14 mouse cellular contexts compared by ENCODE assay signal in the genomic region with DNA sequence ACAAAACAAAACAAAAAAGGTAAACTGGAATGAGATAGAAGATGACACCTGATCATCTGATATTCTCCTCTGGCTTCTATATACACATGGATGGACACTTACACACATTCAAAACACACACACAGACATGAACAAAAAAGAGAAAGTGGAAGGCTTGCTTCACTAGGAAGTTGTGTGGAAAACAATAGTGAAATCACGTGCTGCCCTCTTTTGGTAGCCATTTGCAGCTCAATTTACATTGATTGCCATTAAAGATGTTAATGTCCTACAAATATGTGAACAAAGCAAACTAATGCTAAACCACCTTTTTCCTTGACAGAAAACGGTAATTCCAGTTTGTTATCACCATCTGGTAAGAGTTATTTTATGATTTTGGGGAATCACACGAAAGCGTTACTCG. TPM values are rescaled to one million over a fixed set of nuclear protein-coding genes. Genes with fewer than 3 reads are reported as not detected.
DNase-seq lines count a peak whose midpoint lies in the region; ATAC-seq and TF ChIP-seq lines count a peak whose summit lies in the region.
"Had no signal": no experiment of that assay in that cellular context is flagged by ENCODE, and none has a peak within 500 bp of the region (broad histone marks: within the 10 kb centered on the region; RNA-seq: fewer than 3 reads in every experiment).

No protein-coding gene starts in this region.

- intact Hi-C loops in heart, postnatal 14 days (cut with DNase I): no loop called here

- 79% methylated on average over 5 of the region's 5 CpGs for WGBS in heart, embryonic 10.5 days
- WGBS in lung, embryonic 14.5 days: 68% methylated on average over 5 of the region's 5 CpGs

- H3K9ac ChIP-seq in lung, embryonic 14.5 days: no peak overlapping the region
- H3K9ac ChIP-seq: embryonic facial prominence, embryonic 12.5 days; neural tube, embryonic 12.5 days had no signal

- H3K4me1 ChIP-seq in heart, embryonic 10.5 days: no peaks in the 10 kb centered on the region
- no peaks in the 10 kb centered on the region for H3K4me1 ChIP-seq in lung, embryonic 14.5 days (ENCODE audit: insufficient read depth)
- H3K4me1 ChIP-seq: embryonic facial prominence, embryonic 12.5 days; neural tube, embryonic 12.5 days had no signal

- H3K27me3 ChIP-seq in heart, embryonic 10.5 days (ENCODE audit: insufficient read depth, poor library complexity, severe bottlenecking): 0 out of 2 replicates have a peak, but pooled peaks cover 4% of the 10 kb centered on the region
- H3K27me3 ChIP-seq in lung, embryonic 14.5 days (ENCODE audit: insufficient read depth, low read length): no peaks in the 10 kb centered on the region
- H3K27me3 ChIP-seq: neural tube, embryonic 12.5 days had no signal

- H3K9me3 ChIP-seq in heart, embryonic 10.5 days: no peaks in the 10 kb centered on the region
- no peaks in the 10 kb centered on the region for H3K9me3 ChIP-seq in lung, embryonic 14.5 days (ENCODE audit: low read depth, low read length)
- H3K9me3 ChIP-seq: embryonic facial prominence, embryonic 12.5 days; neural tube, embryonic 12.5 days had no signal

- no peak overlapping the region for H3K27ac ChIP-seq in heart, embryonic 10.5 days
- no peak overlapping the region for H3K27ac ChIP-seq in lung, embryonic 14.5 days (ENCODE audit: low read depth)
- H3K27ac ChIP-seq: embryonic facial prominence, embryonic 12.5 days; neural tube, embryonic 12.5 days had no signal

- no peak overlapping the region for H3K4me3 ChIP-seq in heart, embryonic 10.5 days
- no peak overlapping the region for H3K4me3 ChIP-seq in lung, embryonic 14.5 days (ENCODE audit: low read depth, low read length)
- H3K4me3 ChIP-seq: embryonic facial prominence, embryonic 12.5 days; neural tube, embryonic 12.5 days had no signal

- peak; percentile 31; the same call in 1 of the 2 replicates for TF ChIP-seq CTCF in lung, embryonic 14.5 days (IDR thresholded peaks at IDR 0.05; ENCODE audit: low read depth)

- no peak for ATAC-seq in lung, embryonic 14.5 days (ENCODE audit: insufficient read depth)
- ATAC-seq: inflammation-experienced regulatory T-cells, adult 6 months had no signal

- DNase-seq in heart, postnatal 14 days: peak; percentile 1 to 10
- DNase-seq in heart, embryonic 10.5 days (ENCODE audit: low spot score): no peak
- peak; percentile 57 for DNase-seq in lung, embryonic 14.5 days
- no peak for DNase-seq in lung, postnatal 4 days
- peak; percentile 2 for DNase-seq in ES-CJ7 (ENCODE audit: low read depth, low spot score)
- DNase-seq in brain, adult 2 months (ENCODE audit: low read depth, low spot score): peak; percentile 7
- DNase-seq in testis, postnatal 10 days (ENCODE audit: low spot score): no peak
- no peak for DNase-seq in right cerebral cortex, postnatal 10 days (ENCODE audit: low spot score in 2 of 2)
- DNase-seq: cerebellum, adult 8-10 months; layer of hippocampus, postnatal 36 days; right cerebral cortex, postnatal 25 days had no signal

- no peak overlapping the region for H3K4me2 ChIP-seq in lung, embryonic 14.5 days
- H3K4me2 ChIP-seq: embryonic facial prominence, embryonic 12.5 days; neural tube, embryonic 12.5 days had no signal

- H3K36me3 ChIP-seq in heart, embryonic 10.5 days: no peaks in the 10 kb centered on the region
- no peaks in the 10 kb centered on the region for H3K36me3 ChIP-seq in lung, embryonic 14.5 days (ENCODE audit: insufficient read depth)
- H3K36me3 ChIP-seq: embryonic facial prominence, embryonic 12.5 days; neural tube, embryonic 12.5 days had no signal

RNA-seq across cellular contexts. Expression of gene Phka2, which starts 46.3 kb away (rescaled TPM):
- total RNA-seq in heart, postnatal 14 days (2021): 10 to 100 TPM; 11.7 to 16.4 TPM
- 16.3 and 26.4 TPM in 2 replicates for polyA plus RNA-seq in heart, embryonic 10.5 days (2016; fragmentation: Nextera tagmentation; extraction: Ambion mirVana)
- polyA plus RNA-seq in lung, embryonic 14.5 days (2014; fragmentation: Nextera tagmentation; extraction: Ambion mirVana): 15.1 and 15.6 TPM in 2 replicates

Comparison
In these comparisons a context has a peak if more than half of its experiments do, and no peak if none do; other contexts are left out.
1. DNase-seq: peak in heart, postnatal 14 days (2 of 2), lung, embryonic 14.5 days (single experiment), ES-CJ7 (single experiment) and brain, adult 2 months (single experiment); none in heart, embryonic 10.5 days (single experiment), lung, postnatal 4 days (0 of 2), testis, postnatal 10 days (single experiment) and right cerebral cortex, postnatal 10 days (0 of 2).